Mouse (Mus musculus): ENCODE measurements around the gene Arid5b.

DNA sequence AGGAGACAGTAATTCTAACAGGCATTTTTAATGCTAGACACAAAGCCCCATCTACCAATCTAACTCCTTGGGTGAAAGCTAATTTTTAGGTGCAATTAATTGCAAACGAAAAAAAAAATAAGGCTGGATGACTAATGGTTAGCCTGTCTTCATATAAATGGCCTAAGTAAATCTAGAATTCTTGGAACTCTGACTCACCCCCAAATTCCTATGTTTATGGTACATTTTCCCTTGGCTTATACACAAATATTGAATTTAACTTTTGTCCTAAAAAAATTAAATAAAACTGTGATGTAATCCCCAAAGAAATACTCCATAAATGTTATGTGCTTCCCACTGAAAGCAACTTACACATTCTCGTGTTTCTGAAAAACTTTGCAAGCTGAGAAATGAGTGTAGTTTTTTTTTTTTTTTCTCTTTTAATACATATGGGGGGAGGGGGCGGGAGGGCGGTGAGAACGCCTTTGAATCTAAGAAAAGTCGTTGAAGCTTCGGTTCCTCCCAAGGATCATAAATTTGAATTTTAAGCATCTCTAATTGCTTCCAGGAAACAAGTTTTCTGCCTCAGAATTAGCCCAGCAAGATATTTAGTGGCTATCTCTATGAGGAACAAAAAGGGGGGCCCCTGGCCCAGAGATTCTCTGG, 31.8 kb downstream of the Arid5b start:
- TF ChIP-seq CTCF (IDR thresholded peaks at IDR 0.05; ENCODE audit: extremely low read depth, insufficient read depth, insufficient read length, insufficient replicate concordance) (no peak), POLR2A (IDR thresholded peaks at IDR 0.05; ENCODE audit: low read depth, low read length) (no peak)
